Mouse (Mus musculus): ENCODE data around the gene Cdh5. TPM values are rescaled to one million over a fixed set of nuclear protein-coding genes. Genes with fewer than 3 reads are reported as not detected.
"Not testable (repeated sequence)": the region's sequence is repeated elsewhere in the genome, so short reads cannot be mapped to it uniquely, and the experiment has no call there.

Cdh5 gene
- polyA plus RNA-seq (2012; ENCODE audit: insufficient read depth, insufficient read length, missing spikeins), result 53.4 and 61.0 TPM in 2 replicates

DNA sequence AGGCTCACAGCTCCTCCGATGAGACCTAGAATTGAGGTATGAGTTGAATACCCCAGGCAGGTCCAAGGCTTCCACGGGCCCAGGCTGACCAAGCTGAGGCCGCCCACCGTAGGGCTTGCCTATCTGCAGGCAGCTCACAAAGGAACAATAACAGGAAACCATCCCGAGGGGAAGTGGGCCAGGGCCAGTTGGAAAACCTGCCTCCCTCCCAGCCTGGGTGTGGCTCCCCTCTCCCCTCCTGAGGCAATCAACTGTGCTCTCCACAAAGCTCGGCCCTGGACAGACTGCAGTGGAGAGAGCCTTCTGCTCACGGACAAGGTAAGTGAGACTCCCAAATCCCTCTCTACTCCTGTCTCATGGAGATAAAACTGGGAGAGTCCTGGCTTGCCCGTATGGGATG, at the start of gene Cdh5:
Gene Cdh5 (plus strand): TSS at position 211 of the 400 bp plus-strand sequence.
- peak within 1 kb of the TSS; percentile 80 for H3K4me3 ChIP-seq (ENCODE audit: insufficient read depth, low read depth, low read length)
- peaks cover 2% of the 10 kb centered on the region for H3K4me1 ChIP-seq (ENCODE audit: control insufficient read depth, insufficient read depth, insufficient read length, low read length)
- peak within 1 kb of the TSS; percentile 96 for H3K27ac ChIP-seq (replicated peaks; ENCODE audit: low read depth, low read length)

DNA sequence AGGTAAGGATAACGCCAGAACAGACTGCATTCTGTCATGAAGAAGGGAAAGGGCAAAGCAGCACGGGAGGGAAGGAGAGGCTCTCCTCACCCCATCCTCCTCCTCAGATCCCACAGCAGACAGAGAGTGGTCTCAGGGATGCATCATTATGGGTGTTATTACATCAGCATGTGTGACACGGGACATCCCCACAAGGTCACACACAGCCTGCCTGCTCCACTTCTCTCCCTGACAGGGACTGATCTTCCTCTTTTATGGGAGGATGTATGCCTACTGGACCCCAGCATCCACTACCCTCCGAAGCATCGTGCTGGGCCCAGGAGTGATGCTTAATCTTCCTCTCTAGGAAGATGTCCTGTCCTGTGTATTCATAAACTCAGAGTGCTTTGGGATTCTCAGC, 41.5 kb upstream of the Cdh5 start:
- Histone ChIP-seq H3K27ac (replicated peaks; ENCODE audit: low read depth, low read length) (no peak overlapping the region), H3K4me1 (ENCODE audit: control insufficient read depth, insufficient read depth, insufficient read length, low read length) (no peaks in the 10 kb centered on the region), H3K4me3 (ENCODE audit: insufficient read depth, low read depth, low read length) (no peak overlapping the region)

DNA sequence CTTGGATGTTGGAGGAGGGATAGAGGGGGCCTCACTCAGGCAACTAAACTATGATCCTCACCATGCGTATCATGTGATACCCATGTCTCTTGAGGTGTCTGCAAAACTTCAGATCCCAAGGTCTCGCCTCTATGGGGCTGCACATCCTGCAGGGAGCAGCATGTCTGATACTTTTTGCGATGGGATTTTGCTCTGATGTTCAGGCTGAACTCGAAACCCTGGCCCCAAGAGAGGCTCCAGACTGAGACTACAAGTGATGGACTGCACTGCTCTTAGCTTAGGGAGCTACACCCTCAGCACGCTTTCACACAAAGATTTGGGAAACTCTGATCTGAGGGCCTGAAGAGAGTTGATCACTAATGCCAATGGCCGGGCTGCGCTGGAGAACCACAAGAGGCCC, 41.0 kb upstream of the Cdh5 start:
- Histone ChIP-seq H3K27ac (replicated peaks; ENCODE audit: low read depth, low read length) (no peak overlapping the region), H3K4me3 (ENCODE audit: insufficient read depth, low read depth, low read length) (no peak overlapping the region), H3K4me1 (ENCODE audit: control insufficient read depth, insufficient read depth, insufficient read length, low read length) (no peaks in the 10 kb centered on the region)

DNA sequence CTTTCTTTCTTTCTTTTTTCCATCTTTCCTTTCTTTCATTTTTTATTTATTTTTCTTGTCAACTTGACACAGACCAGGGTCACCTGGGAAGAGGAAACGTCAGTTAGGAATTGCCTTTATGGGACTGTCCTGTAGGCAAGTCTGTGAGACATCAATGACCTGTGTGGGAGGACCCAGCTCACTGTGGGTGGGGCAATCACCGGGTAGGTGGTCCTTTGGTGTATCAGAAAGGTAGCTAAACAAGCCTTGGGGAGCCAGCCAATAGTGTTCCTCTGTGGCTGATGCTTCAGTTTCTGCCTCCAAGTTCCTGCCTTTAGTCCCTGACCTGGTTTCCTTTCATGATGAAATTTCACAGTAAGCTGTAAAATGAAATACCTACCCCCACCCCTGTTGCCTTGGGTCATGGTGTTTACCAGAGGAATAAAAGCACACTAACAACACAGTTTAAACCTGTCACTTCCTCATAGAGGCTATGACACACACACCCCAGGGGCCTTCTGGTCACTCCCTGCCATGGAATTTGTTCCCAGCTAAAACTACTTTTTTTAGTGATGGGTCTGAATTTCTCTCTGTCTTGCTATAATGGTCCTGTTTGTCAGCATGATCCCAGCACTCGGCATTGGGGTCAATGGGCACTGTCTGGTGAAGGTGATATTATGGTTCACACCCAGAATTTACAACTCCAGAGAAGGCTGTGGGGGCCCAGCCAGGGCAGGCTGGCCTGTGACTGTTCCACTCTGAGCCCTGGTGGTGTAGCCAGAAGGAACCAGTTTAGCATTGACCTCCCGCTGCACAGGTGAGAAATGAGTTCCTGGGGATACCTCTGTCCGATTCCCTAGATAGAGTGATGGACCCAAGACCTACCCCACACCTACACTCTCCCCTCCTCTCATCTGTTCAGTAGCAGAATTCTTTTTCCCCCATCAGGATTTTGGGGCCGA, 40.1 kb upstream of the Cdh5 start:
- Histone ChIP-seq H3K27ac (replicated peaks; ENCODE audit: low read depth, low read length) (no peak overlapping the region), H3K4me1 (ENCODE audit: control insufficient read depth, insufficient read depth, insufficient read length, low read length) (no peaks in the 10 kb centered on the region), H3K4me3 (ENCODE audit: insufficient read depth, low read depth, low read length) (no peak overlapping the region)

DNA sequence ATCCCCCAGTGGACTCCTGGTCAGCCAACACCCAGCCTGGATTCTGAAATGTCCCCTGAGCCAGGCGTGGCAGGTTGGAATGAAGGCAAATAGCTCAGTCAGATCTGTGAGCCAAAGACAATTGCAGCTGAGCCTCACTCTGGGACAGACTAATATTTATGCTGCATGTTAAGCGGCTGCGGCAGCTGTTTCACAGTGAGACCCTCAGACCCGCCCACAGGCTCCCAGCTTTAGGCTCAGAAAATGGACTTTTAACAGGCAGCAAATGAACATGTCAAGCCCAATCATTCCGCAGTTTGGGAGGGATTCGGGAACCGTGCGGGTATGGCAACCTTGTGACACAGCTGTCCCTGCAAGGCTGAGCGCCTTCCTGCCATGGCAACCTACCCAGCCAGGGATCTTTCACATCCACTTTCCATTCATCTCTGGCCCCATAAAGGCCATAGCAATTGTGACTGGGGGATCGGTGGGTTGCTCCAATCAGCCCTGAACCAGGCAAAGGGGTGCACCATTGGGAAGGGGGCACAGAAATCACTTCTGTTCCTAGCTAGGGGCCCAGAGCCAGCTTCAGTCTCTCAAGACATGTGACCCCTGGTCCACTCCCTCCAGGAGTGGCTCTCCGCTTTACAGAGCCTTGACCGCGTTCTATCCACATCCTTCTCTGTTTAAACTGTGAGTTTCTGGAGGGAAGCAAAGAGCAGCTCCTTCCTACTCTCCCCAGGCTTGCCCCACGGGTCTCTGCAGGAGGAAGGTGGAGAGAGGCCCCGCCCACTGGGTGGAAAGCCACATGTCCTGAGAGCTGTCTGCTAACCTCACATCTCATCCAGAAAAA, 39.2 kb upstream of the Cdh5 start:
- Histone ChIP-seq H3K4me1 (ENCODE audit: control insufficient read depth, insufficient read depth, insufficient read length, low read length) (no peaks in the 10 kb centered on the region), H3K4me3 (ENCODE audit: insufficient read depth, low read depth, low read length) (no peak overlapping the region), H3K27ac (replicated peaks; ENCODE audit: low read depth, low read length) (no peak overlapping the region)

DNA sequence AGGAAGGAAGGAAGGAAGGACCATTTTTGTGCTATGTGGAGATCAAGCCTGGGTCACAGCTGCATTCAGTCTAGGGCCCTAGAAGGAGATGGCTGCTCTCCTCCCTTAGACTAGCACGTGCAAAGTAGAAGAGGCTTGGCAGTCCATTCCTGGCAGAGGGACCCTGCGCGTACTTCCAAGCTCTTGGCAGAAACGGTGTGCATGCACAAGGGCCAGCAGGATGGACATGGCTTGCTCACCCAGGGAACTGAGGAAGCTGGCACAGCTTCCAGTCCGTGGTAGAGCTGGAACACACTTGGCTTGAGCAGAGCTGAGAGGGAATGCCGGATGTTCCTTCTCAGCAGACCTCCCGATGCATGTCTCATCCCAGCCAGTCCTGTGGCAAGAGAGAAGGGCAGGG, 36.2 kb upstream of the Cdh5 start:
- Histone ChIP-seq H3K4me1 (ENCODE audit: control insufficient read depth, insufficient read depth, insufficient read length, low read length) (no peaks in the 10 kb centered on the region), H3K27ac (replicated peaks; ENCODE audit: low read depth, low read length) (no peak overlapping the region), H3K4me3 (ENCODE audit: insufficient read depth, low read depth, low read length) (no peak overlapping the region)

DNA sequence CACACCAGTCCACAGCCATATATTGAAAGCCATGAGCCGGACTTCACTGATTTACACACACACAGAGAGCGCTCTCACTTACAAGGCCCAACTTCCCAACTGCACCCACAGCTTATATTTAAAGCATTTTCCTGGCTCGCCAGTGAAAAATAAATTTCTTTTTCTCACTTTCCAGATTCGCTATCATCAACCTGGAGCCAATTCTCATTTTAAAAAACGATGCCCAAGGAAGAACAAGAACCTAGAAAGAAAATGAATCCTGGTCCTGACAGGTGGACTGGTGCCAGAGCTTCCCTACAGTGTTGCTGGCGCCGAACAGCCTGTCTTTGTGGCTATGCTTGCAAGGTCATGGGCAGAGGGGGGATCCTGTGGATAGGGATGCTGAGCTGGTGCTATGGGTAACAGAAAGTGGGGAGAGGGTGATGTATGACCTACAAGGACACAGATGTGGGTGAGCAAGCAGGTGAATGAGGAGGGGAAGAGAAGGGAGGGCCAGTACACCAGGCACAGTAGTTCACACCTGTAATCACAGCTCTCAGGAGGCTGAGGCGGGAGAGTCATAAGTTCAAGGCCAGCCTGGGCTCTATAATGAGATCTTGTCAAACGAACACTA, 35.4 kb upstream of the Cdh5 start:
- no peak overlapping the region for H3K4me3 ChIP-seq (ENCODE audit: insufficient read depth, low read depth, low read length)
- no peaks in the 10 kb centered on the region for H3K4me1 ChIP-seq (ENCODE audit: control insufficient read depth, insufficient read depth, insufficient read length, low read length)
- no peak overlapping the region for H3K27ac ChIP-seq (replicated peaks; ENCODE audit: low read depth, low read length)

DNA sequence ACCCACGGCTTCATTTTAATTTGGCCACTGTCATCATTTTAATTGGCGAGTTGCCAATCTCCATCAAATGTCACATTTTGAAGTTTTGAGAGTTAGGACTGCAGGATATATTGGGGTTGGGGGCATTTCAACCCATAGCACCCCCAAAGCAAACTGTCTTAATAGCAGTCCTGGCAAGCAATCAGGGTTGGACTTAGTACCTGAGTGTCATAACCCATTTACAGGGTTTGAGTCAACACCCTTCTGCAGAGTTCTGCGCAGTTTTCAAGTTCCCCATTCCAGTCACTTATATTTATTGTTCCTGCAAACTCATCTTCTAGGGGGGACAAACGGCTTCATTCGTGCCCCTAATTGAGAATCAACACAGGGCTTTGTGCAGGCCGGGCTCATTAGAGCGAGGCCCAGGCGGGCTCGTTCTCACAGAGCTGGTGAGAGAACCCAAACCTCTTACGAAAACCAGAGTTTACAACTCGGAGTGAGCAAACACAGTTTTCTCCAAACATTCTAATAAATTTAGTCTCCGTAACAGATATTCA, 34.0 kb upstream of the Cdh5 start:
- no peaks in the 10 kb centered on the region for H3K4me1 ChIP-seq (ENCODE audit: control insufficient read depth, insufficient read depth, insufficient read length, low read length)
- no peak overlapping the region for H3K4me3 ChIP-seq (ENCODE audit: insufficient read depth, low read depth, low read length)
- no peak overlapping the region for H3K27ac ChIP-seq (replicated peaks; ENCODE audit: low read depth, low read length)

DNA sequence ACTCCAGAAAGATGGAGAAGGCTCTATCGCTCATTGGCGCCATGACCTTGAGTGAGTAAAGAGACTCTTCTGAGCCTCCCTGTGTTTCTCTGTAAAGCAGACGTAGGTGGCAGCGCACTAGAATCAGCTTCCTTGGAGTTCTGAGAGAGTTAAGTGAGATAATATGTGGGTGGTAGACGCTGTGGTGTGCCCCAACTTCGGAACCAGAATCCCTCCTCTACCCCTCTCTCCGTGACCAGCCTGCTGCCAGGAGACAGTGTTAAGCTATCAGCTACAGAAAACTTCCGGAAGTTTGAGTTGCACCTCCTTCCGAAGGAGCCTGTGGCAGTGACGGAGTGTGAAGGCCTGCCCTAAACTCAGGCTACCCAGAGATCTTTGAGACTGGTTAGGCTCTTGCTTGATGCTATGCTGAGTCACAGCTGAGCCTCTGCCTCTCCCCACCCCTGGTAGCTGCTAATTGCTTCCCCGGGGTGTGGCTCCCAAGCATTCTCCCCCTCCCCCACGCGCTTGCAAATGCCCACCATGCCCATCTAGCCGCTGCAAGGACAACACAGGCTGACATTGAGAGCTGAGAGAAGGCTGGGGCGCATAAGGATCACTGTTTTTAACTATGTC, 32.9 kb upstream of the Cdh5 start:
- H3K4me1 ChIP-seq (ENCODE audit: control insufficient read depth, insufficient read depth, insufficient read length, low read length), result no peaks in the 10 kb centered on the region
- H3K27ac ChIP-seq (replicated peaks; ENCODE audit: low read depth, low read length), result no peak overlapping the region
- no peak overlapping the region for H3K4me3 ChIP-seq (ENCODE audit: insufficient read depth, low read depth, low read length)

DNA sequence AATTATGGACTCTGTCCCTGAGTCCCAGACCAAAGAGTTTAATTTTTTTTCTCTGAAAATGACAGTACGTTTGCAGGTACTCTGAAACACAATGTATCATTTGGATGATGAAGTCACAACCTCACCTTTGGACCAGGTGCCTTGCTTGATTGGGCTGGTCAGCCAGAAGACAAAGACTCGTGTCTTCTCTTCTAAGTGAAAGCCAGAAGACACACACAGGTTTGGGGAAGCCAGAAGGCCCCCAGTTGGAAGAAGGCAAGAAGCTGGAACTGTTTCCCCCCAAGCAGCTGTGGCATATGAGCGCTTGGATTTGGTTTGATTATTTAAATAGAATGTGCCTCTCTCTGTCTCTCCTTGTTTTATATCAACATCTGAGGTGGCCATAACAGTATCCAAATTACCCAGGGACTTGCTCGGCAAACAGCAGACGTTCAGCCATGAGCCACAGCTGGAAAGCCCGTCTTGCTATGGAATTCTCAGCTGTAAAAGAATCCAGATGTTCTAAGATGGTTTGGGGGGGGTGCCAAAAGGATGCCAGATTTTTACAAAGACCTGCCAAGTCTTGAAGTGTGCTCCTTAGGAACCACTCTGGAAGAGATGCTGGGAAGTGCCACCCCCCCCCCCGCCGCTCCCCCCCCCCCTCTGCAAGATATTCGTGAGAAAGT, 31.1 kb upstream of the Cdh5 start:
- H3K27ac ChIP-seq (replicated peaks; ENCODE audit: low read depth, low read length); H3K4me1 ChIP-seq (ENCODE audit: control insufficient read depth, insufficient read depth, insufficient read length, low read length); H3K4me3 ChIP-seq (ENCODE audit: insufficient read depth, low read depth, low read length): not testable (repeated sequence)

DNA sequence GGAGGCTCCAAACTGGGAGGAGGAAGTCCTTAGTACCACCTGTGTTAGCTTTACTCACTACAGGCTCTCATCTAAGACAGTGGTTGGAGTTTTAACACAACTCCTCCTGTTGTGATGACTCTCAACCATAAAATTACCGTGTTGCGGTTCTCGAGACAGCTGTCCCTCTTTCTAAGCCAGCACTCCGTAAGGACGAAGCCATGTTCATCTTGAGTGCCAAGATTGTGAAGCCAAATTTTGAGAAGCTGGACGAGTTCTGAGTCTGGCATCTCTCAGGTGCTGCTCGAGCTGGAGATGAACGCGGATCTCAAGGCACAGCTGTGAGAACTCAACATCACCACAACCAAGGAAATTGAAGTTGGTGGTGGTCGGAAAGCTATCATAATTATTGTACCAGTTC, 30.5 kb upstream of the Cdh5 start:
- H3K4me3 ChIP-seq (ENCODE audit: insufficient read depth, low read depth, low read length), result no peak overlapping the region
- H3K27ac ChIP-seq (replicated peaks; ENCODE audit: low read depth, low read length), result no peak overlapping the region
- no peaks in the 10 kb centered on the region for H3K4me1 ChIP-seq (ENCODE audit: control insufficient read depth, insufficient read depth, insufficient read length, low read length)

DNA sequence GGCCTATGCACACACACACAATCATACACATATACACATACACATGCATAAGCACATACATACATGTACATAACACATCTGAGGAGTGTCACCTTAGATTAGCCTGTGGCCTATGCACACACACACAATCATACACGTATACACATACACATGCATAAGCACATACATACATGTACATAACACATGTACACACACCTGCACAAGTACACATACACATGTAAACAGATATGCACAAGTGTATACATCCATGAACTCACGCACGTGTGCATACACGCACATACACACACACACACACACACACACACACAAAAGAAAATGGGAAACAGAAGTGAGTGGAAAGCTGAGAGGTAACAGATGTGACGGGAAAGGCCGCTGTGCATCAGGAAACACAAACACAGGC, 26.3 kb upstream of the Cdh5 start:
- Histone ChIP-seq H3K27ac (replicated peaks; ENCODE audit: low read depth, low read length) (no peak overlapping the region), H3K4me3 (ENCODE audit: insufficient read depth, low read depth, low read length) (no peak overlapping the region), H3K4me1 (ENCODE audit: control insufficient read depth, insufficient read depth, insufficient read length, low read length) (no peaks in the 10 kb centered on the region)

DNA sequence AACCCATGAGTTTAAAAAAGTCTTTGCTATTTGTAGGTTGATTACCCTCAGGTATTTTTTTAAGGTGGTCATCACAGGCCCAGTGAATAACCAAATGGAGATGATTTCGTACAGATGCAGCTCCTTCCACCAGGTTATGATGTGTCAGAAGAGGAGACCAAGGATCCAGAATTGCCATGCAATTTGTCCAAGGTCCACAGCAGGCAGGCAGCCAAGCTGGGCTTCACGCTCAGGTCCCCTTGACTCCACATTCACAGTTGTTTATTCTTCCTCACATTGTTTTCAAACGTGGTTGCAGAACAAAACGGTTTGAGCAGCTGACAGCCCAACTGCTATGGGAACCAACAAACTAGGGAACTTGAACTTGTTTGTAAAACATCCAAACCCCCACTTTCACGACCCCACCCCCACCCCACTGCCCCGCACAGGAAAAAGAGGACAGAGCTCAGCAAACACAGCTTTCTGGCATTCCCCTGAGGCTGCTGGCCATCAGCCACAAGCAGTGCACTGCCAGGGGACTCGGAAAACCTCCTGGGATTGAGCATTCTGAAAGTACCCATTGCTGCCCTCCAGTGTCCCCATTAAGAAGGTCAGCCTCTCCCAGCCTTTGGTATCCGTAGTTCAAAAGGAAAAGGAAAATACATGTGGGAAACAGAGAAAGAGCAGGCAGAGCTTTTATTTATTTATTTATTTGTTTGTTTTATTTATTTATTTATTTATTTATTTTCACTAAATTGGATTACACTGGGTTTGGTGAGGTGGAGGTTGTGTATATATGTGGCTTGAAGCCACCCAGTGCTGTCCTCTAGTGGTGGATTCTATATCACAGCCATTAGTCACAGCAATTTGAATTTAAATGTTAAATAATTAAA, 24.6 kb upstream of the Cdh5 start:
- no peak overlapping the region for H3K27ac ChIP-seq (replicated peaks; ENCODE audit: low read depth, low read length)
- H3K4me3 ChIP-seq (ENCODE audit: insufficient read depth, low read depth, low read length), result no peak overlapping the region
- no peaks in the 10 kb centered on the region for H3K4me1 ChIP-seq (ENCODE audit: control insufficient read depth, insufficient read depth, insufficient read length, low read length)
